Mouse (Mus musculus): ENCODE data around the gene Mtg1. TPM values are rescaled to one million over a fixed set of nuclear protein-coding genes. Genes with fewer than 3 reads are reported as not detected.

Gene Mtg1
- total RNA-seq (2015; ENCODE audit: low replicate concordance), result 7.6 TPM in 1 of 2 replicates, not detected in the other
- 1.4 TPM in 1 of 2 replicates, not detected in the other for total RNA-seq (2017; ENCODE audit: low replicate concordance)

DNA sequence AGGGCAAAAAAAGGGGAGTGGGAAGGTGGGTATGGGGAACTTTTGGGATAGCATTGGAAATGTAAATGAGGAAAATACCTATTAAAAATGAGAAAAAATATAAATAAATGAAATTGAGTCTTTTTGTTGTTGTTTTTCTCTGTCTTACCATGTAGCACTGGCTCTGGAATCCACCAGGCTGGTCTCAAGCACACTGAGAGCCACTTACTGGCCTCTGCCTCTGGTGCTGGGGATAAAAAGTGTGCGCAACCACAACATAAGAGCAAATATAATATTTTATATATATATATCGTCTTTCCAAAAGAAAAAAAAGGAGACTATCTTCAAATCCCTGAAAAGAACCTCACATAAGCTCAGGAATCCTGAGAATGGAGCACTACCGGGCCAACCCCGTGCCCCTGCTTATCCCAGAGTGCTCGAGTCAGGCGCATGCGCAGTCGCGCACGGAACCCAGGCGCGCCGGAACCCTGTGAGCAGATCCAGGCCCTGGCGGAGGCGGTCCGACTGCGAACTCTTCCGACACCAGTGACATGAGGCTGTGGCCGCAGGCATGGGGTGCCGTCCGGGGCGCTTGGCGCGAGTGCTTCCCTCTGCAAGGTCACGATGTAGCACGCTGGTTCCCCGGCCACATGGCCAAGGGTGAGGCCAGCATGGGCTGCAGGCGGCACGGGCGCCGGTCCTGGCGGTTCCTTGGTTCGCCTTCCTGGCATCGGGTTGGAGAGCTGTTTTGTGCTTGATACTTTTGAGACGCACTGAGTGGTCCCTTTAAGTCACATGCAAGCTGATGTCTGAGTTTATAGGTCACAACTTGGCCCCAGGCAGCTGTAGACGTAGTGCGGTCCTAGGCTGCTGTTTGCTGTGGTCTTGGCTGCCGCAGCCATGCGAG, at the start of gene Mtg1:
Gene Mtg1, plus strand, starts transcription at position 430 of the 886 bp plus-strand sequence.
- ATAC-seq (replicated peaks; ENCODE audit: low FRiP score, poor library complexity, severe bottlenecking), result peak; percentile 93

DNA sequence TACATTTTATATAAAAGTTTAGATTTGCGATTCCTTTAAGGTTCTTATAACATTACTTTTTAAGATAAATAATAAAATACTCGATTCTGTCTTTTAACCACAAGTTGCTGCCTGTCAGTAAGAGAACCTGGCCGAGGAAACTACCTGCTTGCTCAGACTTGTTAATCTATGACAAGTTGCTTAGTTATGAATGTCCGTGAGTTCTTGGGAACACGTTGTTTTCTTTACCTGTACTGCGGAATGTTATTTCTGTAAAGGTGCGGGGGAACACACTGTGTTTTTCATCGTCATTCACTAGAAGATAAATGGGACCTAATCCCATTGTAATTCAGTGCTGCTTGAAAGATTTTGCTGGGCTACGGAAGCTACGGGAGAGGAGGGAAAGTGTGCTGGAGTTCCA, 46.8 kb upstream of the Mtg1 start:
- ATAC-seq (replicated peaks; ENCODE audit: low FRiP score, poor library complexity, severe bottlenecking), result no peak

DNA sequence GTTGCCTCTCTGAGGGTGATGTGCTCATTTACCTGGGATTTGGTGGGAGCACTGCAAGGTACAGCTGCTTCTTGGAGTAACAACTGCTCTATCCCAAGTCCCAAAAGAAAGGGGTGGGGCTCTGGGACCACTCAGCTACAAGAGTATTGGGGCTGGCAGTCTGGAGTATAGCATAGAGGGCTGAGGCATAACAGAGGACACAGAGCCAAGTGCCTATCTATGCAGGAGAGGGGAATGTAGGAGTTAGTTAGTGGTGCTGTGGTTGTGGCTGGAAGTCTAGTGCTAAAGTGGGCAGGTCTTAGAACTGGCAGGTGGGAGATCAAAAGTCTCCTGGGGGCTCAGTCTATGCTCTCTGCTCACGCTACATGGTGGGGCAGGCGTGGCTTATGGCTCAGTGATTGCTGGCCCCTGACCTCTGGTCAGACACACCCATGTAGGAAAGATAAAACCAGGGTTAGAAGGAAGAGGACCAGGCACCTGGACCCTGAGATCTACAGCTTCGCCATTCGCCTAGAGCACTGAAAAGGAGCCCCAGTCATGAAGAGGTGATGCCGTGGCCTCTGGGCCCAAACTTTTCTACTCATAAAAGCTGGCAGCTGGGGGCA, 44.3 kb upstream of the Mtg1 start, which contains the start of gene Prap1:
Gene Prap1, plus strand, starts transcription at position 472 of the 605 bp plus-strand sequence.
- no peak for ATAC-seq (replicated peaks; ENCODE audit: low FRiP score, poor library complexity, severe bottlenecking)

- ATAC-seq (replicated peaks; ENCODE audit: low FRiP score, poor library complexity, severe bottlenecking), result no peak
These were observed 42.4 kb upstream of the Mtg1 start for GRCm38 (mm10) chr7:140094954-140095353.

DNA sequence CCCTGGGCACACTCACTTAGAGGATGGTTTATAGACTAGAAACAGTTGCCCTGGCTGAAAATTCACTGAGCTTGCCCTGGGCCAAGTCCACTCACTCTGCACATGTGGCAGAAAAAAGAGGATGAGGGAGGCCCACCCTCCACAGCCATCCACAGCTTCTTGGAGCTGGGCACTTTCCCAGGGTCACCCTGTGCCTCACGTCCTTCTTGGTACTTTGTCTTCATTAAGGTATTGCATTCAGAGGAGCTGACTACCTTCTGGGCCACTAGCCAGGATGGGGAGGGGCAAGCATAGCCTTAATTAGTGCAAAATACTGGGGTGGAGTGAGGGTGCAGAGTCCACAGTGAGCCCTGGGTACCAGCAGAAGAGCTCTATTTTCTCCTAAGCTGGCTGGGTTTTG, 41.8 kb upstream of the Mtg1 start:
- no peak for ATAC-seq (replicated peaks; ENCODE audit: low FRiP score, poor library complexity, severe bottlenecking)

- no peak for ATAC-seq (replicated peaks; ENCODE audit: low FRiP score, poor library complexity, severe bottlenecking)
These were observed 41.3 kb upstream of the Mtg1 start for GRCm38 (mm10) chr7:140096055-140096454.

- ATAC-seq (replicated peaks; ENCODE audit: low FRiP score, poor library complexity, severe bottlenecking), result no peak
These were observed 38.9 kb upstream of the Mtg1 start for GRCm38 (mm10) chr7:140098466-140098865.

DNA sequence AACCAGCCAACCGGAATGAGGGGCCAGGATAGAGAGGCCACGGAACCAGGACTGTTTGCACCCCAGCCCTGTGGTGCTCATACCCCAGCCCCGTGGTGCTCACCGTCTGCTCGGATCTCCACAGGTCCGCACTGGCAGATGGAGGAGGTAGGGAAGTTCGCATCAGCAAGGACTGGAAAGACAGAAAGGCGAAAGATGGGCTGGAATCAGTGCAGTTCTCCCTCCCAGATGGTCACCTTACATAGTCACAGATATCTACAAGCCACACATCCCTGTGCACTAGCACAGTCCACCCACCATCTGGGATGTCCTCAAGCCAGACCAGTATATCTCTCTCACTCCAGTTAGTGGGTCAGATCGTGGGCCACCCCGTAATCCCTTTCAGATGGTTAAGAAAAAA, 35.9 kb upstream of the Mtg1 start:
- ATAC-seq (replicated peaks; ENCODE audit: low FRiP score, poor library complexity, severe bottlenecking), result no peak

GRCm38 (mm10) chr7:140101993-140102860, 35.1 kb upstream of the Mtg1 start, which contains the start of gene Fuom:
Gene Fuom, minus strand, starts transcription at chr7:140102441.
- ATAC-seq (replicated peaks; ENCODE audit: low FRiP score, poor library complexity, severe bottlenecking), result peak; percentile 81

DNA sequence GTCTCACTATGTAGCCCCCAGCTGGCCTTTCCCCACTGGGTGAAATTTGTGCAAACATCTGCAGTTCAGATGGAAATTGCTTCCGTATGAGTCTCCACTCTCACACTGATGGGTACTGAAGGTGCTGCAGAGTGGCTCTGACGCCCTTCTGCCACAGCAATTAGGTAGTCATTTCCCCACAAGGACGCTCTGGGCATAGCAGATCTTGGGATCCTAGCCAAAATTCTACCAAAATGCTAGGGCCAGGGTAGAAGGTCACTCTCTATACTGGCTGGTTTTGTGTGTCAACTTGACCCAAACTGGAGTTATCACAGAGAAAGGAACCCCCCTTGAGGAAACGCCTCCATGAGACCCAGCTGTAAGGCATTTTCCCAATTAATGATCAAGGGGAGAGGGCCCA, 33.4 kb upstream of the Mtg1 start:
- ATAC-seq (replicated peaks; ENCODE audit: low FRiP score, poor library complexity, severe bottlenecking), result no peak

- no peak for ATAC-seq (replicated peaks; ENCODE audit: low FRiP score, poor library complexity, severe bottlenecking)
These were observed 25.4 kb upstream of the Mtg1 start for GRCm38 (mm10) chr7:140111943-140112342.

GRCm38 (mm10) chr7:140115583-140116328, 21.6 kb upstream of the Mtg1 start, which contains the start of gene Paox:
Gene Paox, plus strand, starts transcription at chr7:140115799.
- ATAC-seq (replicated peaks; ENCODE audit: low FRiP score, poor library complexity, severe bottlenecking), result peak; percentile 74

GRCm38 (mm10) chr7:140116329-140117054, 20.9 kb upstream of the Mtg1 start, which contains the start of gene Echs1:
Gene Echs1, minus strand, starts transcription at chr7:140116476.
- ATAC-seq (replicated peaks; ENCODE audit: low FRiP score, poor library complexity, severe bottlenecking), result peak; percentile 99

DNA sequence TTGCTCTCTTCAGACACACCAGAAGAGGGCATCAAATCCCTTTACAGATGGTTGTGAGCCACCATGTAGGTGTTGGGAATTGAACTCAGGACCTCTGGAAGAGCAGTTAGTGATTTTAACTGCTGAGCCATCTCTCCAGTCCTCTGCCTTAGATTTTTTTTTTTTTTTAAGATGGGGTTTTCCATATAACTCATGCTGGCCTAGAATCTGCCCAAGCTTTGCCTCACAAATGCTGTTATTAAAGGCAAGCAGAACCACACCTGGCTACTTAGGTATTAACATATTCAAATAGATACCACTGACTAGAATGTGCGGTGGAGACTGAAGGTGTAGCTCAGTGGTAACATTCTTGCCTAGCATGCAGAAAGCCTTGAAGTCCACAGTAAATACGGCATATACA, 16.9 kb upstream of the Mtg1 start:
- ATAC-seq (replicated peaks; ENCODE audit: low FRiP score, poor library complexity, severe bottlenecking), result no peak

- ATAC-seq (replicated peaks; ENCODE audit: low FRiP score, poor library complexity, severe bottlenecking), result no peak
These were observed 15.9 kb upstream of the Mtg1 start for GRCm38 (mm10) chr7:140121338-140121910.

- ATAC-seq (replicated peaks; ENCODE audit: low FRiP score, poor library complexity, severe bottlenecking), result no peak
These were observed 14.6 kb upstream of the Mtg1 start for GRCm38 (mm10) chr7:140122765-140123164.

GRCm38 (mm10) chr7:140124382-140124781, 13.0 kb upstream of the Mtg1 start:
- ATAC-seq (replicated peaks; ENCODE audit: low FRiP score, poor library complexity, severe bottlenecking), result no peak
